Mouse (Mus musculus) left cerebral cortex, postnatal 25 days (tissue): ENCODE results near the gene Pakap. TPM values are rescaled to one million over a fixed set of nuclear protein-coding genes. Genes with fewer than 3 reads are reported as not detected.
A peak's percentile ranks its signal among the peaks of the same experiment; 100 is the strongest.

Experiments
- DNase-seq, 2 experiments: peaks; one replicate each; pipeline ENCODE4 v3.0.0; 2022; ENCODE audit warnings: low spot score in 2 of 2, mixed read lengths in 1 of 2
- intact Hi-C: fragments of 180-260 bp; cut with DNase I; formaldehyde crosslinking; loops from one replicate; pipeline ENCODE4 v1.15.1; 2025
- total RNA-seq, 2 experiments: library from RNA; stranded (reverse); gene quantifications; 2 replicates each; pipeline ENCODE4 v1.2.3; 2021

Pakap gene
- total RNA-seq, 2 experiments from 2014 or later = 15.8 to 18.0 TPM

DNA sequence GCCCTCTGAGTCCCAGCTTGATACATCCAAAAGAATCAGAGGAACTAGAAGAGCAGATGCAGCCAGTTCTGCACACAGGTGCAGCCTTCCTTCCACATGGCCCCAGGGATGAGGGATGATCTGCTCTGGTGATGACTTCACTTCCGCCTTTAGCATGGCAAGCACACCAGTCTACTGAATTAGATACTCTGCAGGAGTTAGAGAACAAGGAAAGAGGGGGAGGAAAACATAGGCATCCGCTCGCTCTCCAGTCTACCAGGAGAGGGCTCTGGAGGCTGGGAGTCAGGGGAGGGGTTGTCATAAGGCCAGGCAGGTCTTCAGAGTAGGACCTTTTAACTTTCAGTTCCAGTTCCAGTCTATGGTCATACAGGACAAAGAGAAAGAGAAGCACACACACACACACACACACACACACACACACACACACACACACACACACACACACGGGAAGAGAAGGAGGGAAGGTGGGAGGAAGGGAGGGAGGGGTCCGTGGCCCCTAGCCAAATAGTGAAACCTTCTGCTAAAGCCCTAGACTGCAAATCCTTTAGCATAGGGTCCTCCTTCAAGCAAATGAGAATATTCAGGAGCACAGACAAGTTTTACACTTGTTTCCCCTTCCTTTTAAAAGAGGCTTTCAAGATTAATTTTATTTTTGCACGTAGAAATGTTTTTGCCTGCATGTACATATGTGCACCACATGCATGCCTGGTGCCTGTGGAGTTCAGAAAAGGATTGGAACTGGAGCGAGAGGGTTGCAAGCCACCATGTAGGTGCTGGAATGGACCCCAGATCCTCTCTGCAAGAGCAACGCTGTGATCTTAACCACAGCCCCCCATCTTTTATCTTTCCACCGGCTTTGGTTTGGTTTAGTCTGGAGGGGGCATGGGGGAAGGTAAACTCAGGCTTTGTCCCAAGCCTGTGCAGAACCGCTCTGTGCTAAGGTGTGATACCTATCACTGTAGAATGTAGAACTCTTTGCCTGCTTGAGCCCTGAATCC lies 346.5 kb downstream of the Pakap start:
- peak in 1 of 2 experiments; percentile 21 for DNase-seq
- intact Hi-C loops = no loop called here

DNA sequence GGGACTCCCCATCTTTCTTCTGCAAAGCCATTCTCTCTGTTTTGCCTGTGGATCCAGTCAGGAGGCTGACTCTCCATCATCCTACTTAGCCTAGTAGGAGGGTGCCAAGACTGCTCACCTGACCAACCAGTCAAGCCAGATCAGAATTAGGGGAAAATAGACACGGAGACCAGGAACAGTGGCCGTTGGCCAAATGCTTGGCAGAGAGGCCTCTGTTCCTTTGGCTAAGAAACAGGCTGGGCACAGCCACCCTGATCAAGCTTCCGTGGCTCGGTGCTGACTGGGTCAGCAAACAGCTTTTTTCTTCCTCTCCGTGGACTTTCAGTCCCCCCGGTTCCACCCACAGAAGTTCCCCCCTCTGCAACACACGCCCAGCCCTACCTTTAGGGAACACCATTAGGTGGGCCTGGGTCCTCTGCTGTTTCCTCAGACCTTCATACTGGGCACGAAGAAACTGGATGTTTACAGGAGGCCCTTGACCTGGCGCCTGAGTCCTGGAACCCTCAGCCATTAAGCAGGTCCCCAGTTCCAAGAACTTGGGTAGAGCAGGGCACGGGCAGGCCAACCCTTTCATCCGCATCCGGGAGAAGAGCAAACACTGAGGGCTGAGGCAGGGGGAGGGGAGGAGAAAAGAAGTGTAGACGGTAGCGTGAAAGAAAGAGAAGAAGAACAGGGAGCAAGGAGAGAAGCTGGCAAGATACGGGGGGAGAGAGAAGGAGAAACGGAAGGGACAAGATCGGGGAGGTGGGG lies 347.4 kb downstream of the Pakap start:
- DNase-seq = peak in 1 of 2 experiments; percentile 22
- intact Hi-C loops = no loop called here

DNA sequence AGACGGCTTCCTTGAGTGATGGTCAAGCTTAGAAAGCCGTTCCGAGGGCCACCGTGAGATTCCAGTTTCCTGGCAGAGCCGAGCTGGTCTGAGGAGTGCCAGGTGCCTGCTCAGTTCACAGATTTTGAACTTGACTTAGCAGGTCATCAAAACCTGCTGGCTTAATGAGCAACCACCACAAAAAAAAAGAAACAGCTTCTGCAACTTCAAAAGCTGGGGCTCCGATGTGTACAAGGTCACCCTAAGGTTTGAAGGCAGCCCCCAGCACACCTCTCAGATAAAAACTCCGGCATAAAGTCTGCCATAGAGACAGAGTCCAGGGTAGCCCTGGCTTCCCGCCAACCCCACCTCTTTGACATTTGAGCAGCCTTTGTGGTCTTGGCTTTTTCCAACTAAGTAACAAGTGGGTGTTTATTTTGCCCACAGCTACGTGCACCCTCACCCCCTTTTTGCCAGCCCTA lies 348.3 kb downstream of the Pakap start, which contains the start of gene D630039A03Rik:
Gene D630039A03Rik (minus strand): TSS at position 97 of the 461 bp plus-strand sequence.
- intact Hi-C loops = no loop called here
- no peak for DNase-seq

DNA sequence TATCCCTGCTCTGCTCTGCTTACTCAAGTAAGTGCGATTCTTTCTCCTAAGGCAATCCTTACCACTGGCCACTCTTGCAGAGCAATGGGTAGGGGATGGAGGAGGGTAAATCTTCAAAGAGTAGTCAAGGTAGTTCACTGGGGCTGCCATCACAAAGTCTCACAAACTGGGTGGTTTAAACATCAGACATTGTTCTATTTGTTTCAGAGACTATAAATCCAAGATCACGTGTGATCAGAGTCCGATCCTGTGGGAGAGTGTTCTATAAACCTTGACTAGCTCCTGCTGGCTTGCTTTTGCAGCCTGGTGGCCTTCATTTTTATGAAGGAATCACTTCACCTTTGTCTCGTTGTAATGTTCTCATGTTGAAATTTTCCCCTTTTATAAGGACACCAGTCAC lies 348.7 kb downstream of the Pakap start:
- intact Hi-C loops = no loop called here
- DNase-seq = no peak

DNA sequence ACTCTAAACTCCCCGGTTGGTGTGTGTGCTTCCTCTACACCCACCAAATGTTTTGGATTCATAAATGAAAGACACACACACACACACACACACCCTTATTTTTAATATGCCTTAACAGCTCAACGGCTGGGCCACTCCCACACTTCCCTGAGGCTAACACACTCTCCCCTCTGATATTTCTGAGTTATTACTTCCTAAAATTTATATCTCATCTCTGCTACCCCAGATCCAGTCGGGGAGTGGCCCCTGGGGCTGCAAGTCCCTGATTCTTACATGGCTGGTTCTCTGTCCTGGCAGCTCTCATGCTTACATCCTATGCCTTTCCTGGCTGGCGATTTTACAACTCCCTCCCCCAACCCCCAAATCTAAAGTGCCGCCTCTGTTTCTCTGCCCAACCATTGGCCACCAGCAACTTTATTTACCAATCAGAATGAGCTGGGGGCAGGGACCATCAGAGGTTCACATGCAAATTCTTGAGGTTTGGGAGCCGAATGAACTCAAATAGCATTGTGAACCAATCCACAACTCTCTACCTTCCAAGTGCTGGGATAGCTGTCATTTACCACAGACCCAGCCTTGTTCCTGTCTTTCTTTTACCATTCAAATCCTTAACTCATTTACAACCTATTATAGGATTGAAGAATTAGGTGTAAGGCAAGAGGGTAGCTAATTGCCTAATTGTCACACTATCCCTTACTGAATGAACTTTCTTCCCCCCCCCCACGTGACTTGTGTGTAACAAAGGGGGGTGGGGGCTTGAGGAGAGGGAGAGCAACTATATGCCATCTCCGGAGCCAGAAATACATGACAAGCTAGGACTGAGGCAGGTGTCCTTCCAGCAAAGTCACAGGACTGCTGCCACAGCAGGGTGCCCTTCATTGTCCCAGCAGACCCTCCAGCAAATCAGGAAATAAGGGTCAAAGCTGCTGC lies 351.8 kb downstream of the Pakap start:
- intact Hi-C loops = no loop called here
- DNase-seq = no peak

DNA sequence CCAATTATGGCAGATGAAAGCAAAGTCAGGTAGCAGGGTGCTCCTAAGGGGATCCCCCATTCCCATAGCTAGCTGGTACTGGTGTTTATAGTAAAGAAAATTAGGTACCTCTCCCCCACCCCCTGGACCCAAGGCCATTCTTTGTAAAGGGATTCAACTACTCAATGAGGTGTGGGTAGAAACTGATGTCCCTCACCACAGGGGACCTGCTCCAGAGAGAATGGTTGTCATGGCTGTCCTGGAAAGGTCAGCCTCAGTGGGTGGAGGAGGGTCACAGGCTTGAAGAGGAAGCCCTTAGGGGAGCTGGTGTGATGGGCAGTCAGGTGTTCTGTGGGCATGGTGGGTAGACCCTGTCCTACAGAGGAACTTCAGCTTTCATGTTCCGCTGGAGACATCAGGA lies 352.5 kb downstream of the Pakap start:
- intact Hi-C loops = no loop called here
- no peak for DNase-seq

DNA sequence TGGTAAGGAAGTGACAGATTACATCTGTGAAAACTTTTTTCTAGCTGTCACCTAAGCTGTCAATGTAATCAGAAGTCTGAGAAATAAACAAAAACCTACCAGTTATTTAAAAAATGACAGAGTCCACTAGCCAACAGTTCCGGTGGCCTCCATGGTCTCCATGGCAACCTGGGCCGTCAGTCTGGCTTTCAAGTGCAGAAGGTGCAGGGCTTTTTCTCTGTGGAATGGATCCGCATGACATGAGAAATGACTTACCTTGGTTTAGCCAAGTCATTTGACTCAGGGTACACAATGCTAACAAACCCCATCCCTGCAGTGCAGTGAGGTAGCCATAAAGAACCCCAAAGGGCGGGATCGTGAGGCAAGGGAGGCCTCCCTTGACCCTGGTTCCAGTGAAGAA lies 354.2 kb downstream of the Pakap start:
- intact Hi-C loops = no loop called here
- DNase-seq = no peak

DNA sequence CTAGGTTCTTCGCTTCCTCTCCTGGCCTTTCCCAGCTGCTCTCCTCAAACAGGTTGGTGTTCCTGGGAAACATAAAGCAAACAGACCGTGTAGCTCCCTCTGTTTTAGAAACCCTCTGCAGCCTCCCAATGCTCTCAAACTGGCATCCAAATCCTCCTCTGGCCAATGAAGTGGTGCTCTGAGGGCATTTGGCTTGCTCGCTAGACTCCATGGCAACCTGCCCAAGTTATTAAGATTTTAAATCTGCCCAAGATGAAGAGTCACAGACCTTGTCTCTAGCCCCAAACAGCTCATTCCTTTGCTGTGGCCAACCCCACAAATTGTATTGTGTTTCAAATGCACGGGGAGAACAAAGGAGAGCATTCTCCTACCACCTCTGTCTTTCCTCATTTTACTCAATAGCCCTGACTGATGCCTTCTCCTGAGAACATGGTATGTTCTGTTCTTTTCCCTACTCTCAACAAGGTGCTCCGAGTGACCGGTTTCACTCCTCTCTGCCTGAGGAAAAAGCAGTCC lies 356.6 kb downstream of the Pakap start:
- intact Hi-C loops = no loop called here
- DNase-seq = no peak

DNA sequence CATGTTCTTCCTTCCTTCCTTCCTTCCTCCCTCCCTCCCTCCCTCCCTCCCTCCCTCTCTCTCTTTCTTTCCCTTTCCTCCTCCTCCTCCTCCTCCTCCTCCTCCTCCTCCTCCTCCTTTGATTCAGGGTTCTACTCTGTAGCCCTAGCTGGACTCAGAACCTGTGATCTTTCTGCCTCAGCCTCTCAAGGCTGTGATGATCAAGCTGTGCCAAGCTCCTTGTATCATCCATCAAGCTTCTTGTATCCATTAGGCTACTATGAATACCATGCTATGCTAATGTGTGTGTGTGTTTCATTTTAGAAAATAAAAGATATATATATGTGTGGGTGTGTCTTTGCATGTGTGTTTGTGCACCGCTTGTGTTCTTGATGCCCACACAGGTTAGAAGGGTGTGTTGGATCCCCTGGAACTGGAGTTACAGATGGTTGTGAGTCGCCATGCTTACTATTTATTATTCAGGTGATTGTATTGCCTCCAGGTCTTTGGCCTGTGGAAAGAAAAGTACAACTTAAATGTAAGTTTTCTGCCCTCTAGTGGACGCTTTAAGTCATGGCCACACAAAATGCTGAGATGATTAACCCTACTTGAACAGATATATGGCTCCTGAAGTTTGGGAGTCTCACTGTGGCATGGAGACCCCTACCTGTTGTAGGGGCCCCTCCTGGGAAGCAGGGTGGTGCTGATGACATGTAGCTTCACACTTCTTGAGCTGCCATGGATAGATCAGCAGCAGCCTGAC lies 359.7 kb downstream of the Pakap start:
- DNase-seq = peak in 1 of 2 experiments; percentile 24

DNA sequence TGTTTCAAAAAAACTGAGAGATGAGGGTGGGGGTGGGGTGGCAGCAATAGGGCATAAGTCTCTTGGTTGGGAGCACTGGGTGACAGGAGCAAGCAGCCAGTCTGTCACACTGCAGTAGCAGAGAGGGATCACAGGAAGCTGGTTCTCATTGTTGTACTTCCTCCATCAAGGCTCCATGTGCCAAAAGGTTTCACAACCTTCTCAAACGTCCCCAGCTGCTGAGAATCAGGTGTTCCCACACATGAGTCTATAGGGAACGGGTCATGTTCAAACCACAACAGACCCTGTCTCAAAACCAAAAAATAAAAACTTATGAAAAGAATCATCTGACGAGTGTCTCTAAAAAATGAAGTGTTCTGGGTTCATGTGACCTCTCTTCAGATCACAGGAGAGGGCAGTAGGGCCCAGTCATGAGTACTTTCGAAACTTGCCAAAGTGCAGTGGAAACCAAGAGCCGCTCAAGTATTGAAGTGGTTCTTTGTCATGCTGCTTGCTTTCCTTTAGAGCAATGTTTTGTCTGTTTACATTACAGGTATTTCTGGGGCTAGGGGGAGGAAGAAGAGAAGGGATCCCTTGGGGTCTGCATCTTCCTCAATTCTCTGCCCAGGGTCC lies 362.7 kb downstream of the Pakap start:
- intact Hi-C loops = no loop called here
- DNase-seq = no peak

More for the DNA sequence above, 359.7 kb downstream of the Pakap start:
- intact Hi-C loops = no loop called here

DNA sequence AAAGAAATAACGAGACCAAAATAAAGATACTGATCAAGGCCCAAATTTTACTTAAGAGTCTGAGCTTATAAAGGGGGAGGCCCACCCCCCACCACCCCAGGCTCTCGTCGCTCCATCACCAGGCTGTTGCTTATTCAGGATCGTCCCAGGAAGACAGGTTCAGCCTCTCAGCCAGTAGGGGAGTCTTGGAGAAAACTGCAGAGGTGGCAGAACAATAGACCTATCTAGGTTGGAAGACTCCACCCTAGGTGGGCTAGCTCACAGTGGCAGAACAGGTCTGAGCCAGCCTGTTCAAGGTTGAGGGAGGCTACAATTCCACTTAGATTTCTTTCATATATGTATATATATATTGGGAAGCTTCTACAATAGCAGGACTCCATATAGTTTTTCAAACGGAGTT lies 366.2 kb downstream of the Pakap start:
- intact Hi-C loops = no loop called here
- no peak for DNase-seq

DNA sequence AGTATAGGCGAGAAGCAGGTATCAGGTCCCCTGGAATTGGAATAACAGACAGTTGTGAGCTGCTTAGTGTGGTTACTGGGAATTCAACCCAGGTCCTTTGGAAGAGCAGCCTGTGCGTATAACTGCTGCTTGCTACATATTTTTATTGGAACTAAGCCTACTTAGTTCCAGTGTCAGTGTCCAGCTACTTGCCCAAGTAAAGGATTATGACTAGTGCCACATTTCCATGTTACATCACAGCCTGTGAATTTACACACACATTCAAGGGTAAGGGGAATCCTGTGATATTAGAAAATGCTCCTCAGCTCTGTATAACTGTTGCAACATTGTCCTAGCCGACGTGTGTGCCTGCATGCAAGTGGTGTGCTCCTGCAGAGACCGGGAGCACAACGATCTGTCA lies 369.3 kb downstream of the Pakap start:
- intact Hi-C loops = no loop called here
- DNase-seq = no peak

DNA sequence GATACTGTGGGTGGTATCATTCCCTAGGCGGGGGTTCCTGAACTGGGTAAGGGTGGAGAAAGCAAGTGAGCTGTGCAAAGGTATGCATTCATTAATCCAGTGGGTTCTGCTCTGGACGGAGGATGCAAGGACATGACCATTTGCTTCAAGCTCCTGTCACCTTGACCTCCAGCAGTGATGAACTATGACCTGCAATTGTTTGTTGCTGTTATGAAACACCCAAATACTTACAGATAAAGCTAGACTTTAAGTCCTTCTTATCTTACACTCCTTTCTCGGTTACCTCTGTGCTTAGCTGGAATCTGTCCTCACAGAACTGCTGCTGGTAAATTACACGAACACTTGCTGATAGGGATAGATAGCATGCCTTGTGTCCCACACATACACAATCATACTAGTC lies 372.7 kb downstream of the Pakap start:
- DNase-seq = no peak
- intact Hi-C loops = no loop called here

DNA sequence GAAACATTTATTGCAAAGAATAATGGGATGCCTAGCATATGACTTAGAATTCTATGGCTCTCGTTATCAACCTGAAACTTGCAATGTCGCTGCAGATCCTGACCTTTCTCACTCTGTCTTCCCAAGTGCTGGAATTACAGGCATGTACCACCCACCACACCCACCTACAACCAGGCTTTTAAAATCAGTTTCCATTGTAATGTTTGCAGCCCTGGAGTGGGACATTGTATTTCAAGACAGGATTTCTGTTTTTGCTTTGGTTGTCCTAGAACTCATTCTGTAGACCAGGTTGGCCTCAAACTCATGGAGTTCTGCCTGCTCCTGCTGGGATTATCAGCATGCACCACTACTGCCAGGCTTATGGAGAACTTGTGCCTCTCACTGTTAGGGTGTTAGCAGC lies 374.9 kb downstream of the Pakap start:
- no peak for DNase-seq
- intact Hi-C loops = no loop called here
